Mouse (Mus musculus): ENCODE measurements around the gene Pvr.
"Not testable (repeated sequence)": the region's sequence is repeated elsewhere in the genome, so short reads cannot be mapped to it uniquely, and the experiment has no call there.

The Pvr gene

DNA sequence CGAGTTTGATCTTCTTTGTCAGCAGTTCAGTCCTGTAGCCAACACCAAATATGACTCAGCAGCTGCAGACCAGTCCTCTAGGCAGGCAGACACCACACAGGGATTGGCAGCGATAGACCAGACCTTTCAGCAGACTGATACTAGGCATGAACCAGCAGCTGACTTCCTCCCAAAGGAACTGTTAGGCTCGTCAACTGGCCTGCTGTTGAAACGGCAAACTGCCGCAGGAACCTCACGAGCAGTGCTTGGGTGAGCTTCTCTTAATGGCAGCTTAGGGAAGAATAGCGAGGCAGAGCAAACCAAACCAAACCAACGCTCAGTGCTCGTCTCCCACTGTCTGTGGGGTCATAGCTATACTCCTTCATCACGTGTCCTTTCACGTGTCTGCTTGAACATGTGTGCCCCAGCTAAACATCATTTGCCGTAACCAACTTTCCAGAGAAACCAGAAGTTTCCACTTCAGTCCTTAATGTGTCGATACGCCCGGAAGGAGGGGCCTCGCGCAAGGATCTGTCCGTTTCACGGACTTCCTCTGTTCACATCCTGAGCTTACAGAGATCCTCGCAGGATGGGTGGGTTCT, 14.3 kb upstream of the Pvr start:
- peak; percentile 81 for DNase-seq (ENCODE audit: low read depth, low spot score)

DNA sequence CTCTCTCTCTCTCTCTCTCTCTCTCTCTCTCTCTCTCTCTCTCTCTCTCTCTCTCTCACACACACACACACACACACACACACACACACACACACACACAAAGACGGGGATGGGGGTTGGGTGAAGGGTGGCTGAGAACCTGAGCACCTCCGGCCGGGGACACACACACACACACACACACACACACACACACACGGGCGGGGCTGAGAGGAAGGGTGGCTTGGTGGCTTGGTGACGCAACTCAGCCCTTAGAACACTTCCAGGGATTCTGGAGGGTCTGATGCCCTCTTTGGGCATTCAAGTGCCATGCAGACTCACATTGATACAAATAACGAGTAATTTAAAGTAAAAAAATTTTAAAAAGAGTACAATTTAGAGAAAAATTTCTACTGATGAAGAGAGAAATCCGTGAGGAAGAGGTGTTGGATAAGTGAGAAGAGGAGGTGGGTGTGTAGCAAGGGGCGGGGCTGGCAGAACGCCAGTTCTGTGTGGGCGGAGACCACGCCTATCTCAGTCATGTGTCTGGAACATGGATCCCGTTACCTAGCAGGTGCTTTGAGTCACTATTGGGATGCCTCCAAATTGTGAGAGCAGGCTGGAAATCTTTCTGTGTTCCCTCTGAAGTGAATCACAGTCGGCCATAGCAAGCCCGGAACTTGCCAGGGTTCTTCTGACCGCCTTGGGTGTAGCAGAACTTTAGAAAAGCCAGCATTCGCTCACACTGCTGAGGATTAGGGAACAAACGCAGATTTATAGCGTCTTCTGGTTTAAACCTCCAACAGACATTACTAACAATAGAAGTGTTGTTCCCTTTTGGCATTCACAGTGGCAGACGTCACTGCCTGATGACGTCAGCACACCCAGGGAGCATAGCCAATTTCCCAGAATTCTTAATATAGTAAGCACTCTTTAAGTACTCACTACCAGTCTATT, 12.2 kb upstream of the Pvr start:
- peak; percentile 91 for DNase-seq (ENCODE audit: low read depth, low spot score)

DNA sequence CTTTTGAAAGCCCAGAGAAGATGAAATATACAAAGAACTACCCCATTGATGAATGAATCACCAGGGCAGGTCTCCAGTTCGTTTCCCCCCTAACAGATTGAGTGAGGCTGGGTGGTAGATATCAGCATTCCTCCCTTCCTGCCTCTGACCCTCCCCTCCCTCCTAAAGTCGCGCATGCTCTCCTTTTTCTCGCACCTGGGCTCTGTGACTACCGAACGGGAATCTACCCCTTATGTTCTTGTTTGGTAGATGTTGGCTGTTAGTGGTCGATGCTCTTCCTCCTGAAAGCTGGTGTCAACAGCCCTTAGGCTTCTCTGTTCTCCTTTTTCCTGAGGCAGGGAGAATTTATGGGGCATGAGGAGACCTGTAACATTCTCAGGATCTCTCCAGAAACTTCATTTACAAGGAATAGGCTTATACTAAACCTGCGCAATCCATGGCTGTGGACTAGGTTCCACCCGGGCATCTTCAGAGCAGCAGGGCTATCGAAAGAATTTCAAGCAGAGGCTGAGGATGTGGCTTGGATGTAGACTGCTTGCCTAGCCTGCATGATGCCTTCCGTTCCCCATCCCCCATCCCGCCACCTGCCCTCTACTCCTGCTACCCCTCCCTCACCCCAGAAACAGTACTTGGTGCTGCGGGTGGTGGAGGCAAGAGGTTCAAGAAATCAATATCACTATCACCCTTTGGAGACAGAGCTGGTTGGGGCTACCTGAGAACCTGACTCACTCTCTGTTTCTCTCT, 11.3 kb upstream of the Pvr start:
- DNase-seq (ENCODE audit: low read depth, low spot score), result peak; percentile 89

DNA sequence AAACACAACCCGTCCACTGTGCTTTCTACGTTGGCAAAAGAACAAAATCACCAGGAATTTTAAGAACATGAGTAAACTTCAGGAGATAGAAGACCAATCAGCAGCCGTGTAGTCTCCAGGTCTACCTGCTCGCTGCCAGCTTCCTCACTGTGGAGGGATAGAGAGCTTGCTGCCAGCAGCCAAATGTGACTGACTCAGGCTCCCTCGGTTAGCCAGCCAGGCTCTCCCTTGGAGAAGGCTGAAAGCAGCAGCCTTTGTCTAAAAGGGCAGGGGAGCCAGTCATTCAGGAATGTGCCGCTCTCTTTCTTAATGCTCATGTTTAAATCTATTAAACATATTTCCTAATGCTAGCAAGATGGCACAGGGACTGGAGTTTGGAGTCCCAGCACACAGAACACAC, 9.5 kb upstream of the Pvr start:
- DNase-seq (ENCODE audit: low read depth, low spot score), result not testable (repeated sequence)

DNA sequence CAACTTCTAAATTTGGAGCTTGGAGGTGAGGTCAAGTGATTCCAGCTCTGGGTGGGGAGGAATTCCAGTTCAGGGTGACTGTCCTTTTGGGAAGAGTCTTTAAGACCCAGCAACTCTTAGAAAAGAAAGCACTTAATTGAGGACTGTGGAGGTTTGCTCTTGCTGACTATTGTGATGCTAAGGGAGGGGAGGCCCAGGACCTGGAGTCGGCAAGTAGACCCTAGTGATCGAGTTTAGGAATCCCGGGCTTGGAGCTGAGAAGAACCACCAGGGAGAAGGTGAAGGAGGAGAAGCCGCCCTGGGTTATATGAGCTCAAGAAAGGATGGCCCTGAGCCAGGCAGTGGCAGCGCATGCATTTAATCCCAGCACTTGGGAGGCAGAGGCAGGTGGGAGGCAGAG, 7.5 kb upstream of the Pvr start:
- DNase-seq (ENCODE audit: low read depth, low spot score), result no peak

DNA sequence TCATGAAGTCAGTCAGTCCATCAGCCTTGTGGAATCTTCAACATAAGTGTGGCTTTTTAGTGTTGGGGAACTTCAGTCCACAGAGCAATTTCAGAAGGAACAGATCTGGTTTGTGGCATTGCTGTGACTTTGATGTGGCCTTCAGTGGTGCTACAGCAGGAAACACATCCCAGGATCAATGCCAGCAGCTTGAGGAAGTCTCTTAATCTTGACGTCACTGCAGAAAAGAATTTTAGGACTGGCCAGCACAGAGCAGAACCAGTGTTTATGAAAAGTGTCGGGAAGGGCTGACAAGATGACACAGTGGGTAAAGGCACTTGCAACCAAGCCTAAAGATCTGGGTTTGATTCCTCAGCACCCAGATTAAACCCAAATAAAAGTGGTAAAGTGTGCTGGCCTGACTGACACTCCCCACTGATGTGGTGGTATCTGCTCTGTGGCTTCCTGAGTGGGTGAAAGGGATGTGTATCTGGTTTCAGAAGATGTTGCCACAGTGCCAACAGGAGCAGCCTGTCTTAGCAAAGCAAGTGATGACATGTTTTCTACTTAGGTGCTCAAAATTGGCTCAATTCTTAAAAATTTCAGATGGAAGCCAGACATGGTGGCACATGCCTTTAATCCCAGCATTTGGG, 6.0 kb upstream of the Pvr start:
- peak; percentile 78 for DNase-seq (ENCODE audit: low read depth, low spot score)

DNA sequence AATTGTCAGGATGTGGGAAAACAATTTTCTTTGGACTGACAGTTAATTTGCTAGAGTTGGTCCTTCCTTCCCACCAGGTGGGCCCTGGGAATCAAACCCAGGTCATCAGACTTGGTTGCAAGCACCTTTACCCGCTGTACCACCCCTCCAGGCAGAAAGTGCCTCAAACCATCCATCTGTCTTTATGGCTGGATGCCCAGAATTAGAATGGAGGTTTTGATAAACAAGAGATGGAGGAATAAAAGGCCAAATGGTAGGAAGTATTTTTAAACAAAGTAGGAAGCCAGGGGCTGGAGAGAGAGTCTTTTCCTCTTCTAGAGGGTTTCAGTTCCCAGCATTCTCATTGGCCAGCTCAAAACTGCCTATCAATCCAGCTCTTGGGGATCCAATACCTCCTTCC, 4.4 kb upstream of the Pvr start:
- no peak for DNase-seq (ENCODE audit: low read depth, low spot score)

DNA sequence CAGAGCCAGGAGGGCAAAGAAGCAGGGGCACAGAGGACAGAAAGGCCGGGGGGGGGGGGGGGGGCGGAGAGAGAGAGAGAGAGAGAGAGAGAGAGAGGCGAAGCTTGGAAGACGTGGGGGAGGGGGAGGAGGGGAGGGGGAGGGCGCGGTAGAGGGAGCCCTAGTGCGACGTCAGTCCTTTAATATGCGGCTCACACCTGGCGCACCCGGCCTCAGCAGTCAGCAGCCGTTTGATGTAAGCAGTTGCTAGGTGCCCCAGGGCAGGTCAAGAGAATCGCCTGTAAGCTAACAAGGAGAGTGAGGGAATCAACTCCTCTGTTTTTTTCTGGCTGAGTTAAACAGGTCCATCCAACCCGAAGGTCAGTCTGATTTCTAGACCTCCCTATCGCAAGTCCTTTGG, 2.8 kb upstream of the Pvr start:
- peak; percentile 65 for DNase-seq (ENCODE audit: low read depth, low spot score)

DNA sequence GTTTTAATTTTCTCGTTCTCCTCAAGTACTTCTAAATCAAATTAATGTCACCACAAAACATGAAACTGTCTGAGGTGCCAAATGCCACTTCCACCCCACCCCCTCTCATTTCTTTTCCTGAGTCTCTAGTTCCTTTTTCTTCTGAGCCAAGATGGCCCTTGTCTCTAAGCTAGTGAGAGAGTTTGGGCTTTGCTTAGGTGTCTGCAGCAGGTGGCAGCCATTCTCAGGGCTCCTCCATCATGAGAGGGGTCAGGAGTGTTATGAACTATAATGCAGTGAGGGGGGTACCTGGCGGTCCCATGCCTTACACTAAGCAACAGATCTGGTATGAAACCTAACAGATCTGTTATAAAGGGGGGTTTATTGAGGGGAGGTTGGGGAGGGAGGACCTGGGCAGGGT, 2.4 kb upstream of the Pvr start:
- peak; percentile 43 for DNase-seq (ENCODE audit: low read depth, low spot score)

DNA sequence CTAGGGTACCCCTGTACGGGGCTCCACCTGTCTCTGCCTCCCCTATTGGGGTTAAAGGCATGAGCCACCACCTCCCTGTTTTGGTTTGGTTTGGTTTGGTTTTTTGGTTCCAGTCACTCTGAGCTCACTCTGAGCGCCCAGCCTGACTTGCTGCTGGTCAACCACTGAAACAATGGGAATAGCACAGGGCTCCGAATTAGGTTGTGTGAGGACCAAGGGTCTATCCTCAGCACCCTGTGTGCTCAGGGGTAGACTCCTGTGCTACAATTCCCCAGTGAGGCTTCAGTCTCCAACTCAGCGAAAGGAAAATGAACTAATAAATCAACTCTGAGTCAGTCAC, 824 bp downstream of the Pvr start:
- DNase-seq (ENCODE audit: low read depth, low spot score), result no peak

DNA sequence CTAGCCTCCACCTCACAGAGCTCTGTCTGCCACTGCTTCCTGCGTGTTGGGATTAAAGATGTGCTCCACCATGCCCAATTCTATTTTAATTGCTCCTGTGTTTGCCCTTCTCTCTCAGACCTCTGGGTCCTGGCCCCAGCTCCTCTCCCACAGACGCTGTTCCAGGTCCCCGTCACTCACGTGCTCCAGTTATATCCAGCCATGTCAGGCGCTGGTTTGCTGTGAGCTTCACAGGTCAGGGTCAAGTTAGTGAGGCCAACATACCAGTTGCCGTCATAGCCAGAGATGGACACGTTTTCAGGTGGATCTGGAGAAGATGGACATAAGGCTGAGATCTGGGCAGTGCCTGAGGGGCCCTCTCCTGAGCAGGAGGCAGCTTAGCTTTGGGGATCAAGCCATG, 6.4 kb downstream of the Pvr start:
- no peak for DNase-seq (ENCODE audit: low read depth, low spot score)

DNA sequence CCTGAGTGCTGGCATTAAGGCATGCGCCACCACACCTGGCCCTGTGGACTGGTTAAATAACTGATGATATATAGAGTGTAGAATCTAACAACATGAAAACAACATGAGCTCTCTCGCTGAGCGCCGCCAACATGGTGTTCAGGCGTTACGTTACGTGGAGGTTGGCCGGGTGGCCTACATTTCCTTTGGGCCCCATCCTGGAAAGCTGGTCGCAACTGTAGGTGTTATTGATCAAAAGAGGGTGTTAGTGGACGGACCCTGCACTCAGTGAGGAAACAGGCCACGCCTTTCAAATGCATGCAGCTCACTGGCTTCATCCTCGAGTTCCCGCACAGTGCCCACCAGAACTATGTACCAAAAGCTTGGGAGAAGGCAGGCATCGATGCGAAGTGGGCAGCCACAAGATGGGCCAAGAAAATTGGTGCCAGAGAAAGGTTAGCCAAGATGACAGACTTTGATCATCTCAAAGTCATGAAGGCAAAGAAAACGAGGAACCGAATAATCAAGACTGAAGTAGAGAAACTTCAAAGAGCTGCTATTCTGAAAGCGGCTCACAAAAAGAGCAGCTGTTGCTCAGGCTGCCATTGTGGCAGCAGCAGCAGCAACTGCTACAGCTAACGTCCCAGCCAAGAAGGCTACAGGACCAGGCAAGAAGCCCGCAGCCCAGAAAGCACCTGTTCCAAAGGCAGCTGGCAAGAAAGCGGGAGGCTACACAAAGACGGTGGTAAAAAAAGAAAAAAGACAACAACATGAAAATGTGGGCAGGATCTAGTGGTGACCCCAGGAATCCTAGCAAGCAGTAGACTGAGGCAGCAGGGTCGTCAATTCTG, 9.1 kb downstream of the Pvr start:
- DNase-seq (ENCODE audit: low read depth, low spot score), result no peak

DNA sequence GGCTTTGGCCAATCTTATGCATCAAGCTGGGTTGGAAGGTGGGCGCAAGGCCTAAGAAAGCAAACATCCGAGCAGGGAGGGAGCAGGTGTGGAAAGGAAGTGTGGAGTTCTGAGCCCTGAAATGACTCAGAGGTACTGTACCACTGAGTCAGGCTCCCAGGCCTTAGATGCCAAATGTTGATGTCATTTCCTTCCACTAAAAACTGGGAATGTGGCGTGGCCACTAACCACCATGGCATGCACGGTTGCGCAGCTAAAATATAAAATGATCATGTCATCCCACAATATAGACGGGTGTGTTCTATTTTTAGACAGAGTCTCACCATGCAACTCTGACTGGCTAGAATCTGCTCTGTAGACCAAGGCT, 9.7 kb downstream of the Pvr start:
- DNase-seq (ENCODE audit: low read depth, low spot score), result no peak

DNA sequence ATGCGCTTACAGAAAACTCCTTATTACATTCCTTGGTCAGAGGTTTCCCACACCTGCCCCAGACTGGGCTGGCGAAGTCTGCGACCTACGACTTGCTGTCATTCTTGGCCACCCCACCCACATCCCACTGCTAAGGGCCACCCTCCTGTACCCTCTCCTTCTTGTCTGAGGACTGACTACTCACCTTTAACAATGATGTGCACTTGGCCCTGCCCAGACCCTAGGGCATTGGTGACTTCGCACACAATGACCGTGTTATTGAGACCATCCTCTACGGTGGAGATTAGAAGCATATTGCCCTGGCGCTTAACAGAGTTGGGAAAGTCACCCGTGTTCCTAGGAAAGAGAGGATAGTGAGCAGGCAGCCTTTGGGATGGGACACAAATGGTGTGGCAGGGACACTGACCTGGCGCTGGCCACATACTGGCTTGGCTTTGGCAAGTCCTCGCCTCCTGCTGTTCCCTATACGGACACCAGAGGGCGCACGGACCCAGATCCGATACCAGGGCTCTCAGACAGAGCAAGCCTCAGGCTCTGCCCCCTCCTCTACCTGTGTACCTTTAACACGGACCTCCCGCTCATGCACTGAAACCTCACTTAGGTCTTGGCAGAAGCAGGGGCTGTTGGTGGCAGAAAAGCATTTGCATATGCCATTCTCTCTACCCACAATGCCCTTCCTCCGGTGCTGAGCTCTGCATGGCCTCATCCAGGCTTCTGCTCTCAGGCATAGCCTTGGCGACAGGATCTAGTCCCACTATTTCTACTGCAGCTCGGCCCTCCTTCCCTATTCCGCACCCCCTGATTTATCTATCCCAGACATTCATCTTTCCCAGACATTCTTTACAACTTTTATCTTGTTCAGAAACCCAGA, 10.3 kb downstream of the Pvr start:
- peak; percentile 77 for DNase-seq (ENCODE audit: low read depth, low spot score)

DNA sequence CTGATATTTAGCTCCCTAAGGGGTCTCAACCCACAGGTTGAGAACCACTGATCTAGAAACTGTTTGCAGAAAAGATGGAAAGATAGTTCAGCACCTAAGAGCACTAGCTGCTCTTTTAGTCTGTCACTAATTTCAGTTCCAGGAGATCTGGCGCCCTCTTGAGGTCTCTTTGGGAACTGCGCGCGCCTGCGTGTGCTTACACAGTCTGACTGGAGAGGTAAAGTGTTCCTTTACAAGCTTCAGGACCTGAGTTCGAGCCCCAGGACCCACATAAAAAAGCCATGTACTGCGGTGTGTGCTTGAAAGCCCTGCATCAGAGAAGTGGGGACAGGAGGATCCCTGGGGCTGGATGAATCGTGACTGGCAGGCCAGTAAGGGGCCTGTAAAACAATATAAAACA, 31.1 kb downstream of the Pvr start:
- peak; percentile 61 for DNase-seq (ENCODE audit: low read depth, low spot score)

DNA sequence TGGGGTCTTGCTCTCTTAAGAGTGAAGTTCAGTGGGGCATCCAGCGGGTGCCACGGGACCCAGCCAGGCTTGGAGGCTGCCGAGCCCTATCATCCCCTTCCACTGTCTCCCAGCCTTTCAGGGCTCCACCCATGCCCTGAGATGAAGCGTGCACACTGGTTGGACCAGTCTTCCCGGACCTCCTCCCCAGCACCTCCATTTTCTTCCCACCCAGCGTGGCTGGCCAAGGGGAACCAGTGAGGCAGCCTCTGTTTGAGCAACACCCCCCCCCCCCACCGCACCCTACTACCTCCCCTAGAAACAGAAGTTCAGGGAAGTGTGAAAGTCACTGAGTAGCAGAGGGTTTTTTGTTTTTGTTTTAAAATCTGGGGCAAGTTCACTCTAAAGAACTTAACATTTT, 33.1 kb downstream of the Pvr start, which contains the start of gene Ceacam19:
Ceacam19 (minus strand) TSS at position 117 of the 400 bp plus-strand sequence.
- no peak for DNase-seq (ENCODE audit: low read depth, low spot score)

DNA sequence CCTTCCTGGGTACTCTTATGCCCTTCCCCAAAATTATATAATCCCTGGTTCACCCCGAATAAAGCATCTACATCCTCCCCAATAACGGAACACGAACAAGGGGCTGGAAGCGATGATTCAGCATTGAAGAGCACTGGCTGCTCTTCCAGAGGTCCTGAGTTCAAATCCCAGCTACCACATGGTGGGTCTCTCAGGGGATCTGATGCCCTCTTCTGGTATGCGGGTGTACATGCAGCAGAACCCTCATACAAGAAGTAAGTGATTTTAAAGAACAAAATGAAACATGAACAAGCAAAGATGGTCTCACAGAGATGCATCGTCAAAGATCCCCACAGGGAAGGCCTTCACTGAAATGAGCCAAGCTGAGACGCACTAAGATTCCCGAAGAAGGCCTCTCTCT, 40.2 kb downstream of the Pvr start:
- no peak for DNase-seq (ENCODE audit: low read depth, low spot score)

DNA sequence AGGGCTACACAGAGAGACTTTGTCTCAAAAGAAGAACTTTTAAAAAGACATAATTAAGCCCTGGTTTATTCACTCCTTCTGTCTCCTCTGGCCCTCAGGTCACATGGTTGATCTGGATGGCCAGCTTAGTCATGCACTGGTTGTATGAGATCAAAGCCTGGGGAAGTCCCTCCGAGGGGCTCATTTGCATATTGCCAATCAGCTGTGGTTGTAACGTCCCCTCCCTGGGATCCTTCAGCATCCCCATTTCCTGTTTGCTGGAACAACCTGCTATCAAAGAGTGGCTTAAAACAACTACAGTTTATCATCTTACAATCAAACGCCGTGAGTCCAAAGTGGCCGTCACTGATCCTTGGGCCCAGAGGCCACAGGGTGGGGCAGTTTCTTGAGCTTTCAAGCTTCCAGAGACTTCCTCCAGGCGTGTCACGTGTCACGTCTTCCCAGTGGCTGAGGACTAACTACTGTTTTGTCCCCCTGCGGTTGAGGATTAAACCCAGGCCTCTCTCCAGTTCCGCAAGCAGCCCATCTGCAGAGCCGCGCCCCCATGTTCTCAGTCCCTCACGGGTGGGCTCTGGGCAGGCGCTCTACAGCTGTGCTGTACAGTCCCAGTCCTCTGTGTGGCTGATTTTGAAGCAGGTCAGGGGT, 44.1 kb downstream of the Pvr start:
- peak; percentile 67 for DNase-seq (ENCODE audit: low read depth, low spot score)

DNA sequence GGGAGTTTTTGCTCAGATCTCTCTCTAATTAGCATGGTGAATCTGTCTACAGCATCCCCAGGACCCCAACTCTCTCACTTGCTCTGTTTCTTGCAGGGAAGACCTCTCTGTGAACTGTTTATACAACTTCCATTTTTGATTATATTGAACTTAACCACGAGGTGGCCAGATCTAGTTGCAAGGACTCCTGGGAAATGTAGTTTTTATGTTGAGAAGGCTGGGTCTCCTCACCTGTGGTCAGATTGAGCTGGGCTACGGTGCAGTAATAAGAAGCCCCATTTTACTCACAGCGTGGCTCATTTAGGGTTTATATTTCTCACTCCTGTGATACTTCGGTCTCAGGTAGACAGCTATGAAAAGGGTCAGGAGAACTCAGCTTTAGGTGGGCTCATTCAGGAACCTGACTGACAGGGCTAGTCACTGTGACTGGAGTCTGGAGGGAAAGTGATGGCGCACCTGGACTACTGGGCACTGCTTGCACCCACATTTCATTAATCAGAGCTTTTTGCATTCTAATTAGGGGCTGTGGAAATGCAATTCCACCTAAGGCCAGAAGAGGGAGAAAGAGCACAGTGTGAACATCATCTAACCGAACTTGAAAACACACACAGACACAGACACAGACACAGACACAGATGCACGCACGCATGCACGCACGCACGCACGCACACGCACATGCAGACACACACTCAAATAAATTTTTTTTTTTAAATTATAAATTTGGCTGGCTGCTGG, 44.8 kb downstream of the Pvr start:
- DNase-seq (ENCODE audit: low read depth, low spot score), result peak; percentile 73

All from CD4-positive helper T cell, adult 2 months (primary cell).